Mouse (Mus musculus): ENCODE results near the gene Baz1b.
A peak's percentile ranks its signal among the peaks of the same experiment; 100 is the strongest.

- TF ChIP-seq CTCF (IDR thresholded peaks at IDR 0.05; ENCODE audit: low read depth) (0 out of 2 replicates have a peak, but pooled peaks have one; percentile 2), EP300 (IDR thresholded peaks at IDR 0.05; ENCODE audit: low read depth) (peak; percentile 20; the same call in 1 of the 2 replicates)
Observed at GRCm38 (mm10) chr5:135168063-135169062, 18.7 kb upstream of the Baz1b start, which contains the start of gene Bcl7b.
